Mouse (Mus musculus): ENCODE data around the gene 4930430A15Rik. TPM values are rescaled to one million over a fixed set of nuclear protein-coding genes. Genes with fewer than 3 reads are reported as not detected.

The 4930430A15Rik gene
- polyA plus RNA-seq (2014; fragmentation: Illumina TruSeq; extraction: RNeasy Lipid Tissue Mini Kit (QIAGEN cat#74804); ENCODE audit: low read depth, low replicate concordance), result 618 TPM

GRCm38 (mm10) chr2:111229502-111229901 is at the start of gene 4930430A15Rik:
4930430A15Rik (minus strand) TSS chr2:111229602.

GRCm38 (mm10) chr2:111274006-111274405 is 44.6 kb upstream of the 4930430A15Rik start, which contains the start of gene Olfr1277:
Olfr1277 (minus strand) TSS chr2:111274106.

GRCm38 (mm10) chr2:111254216-111254615 is 24.8 kb upstream of the 4930430A15Rik start, which contains the start of gene Olfr1276:
Olfr1276 (plus strand) TSS chr2:111254516.

GRCm38 (mm10) chr2:111235186-111235585 is 5.8 kb upstream of the 4930430A15Rik start, which contains the start of gene Olfr1275:
Olfr1275 (minus strand) TSS chr2:111235286.

GRCm38 (mm10) chr2:111152836-111153235 is 76.6 kb downstream of the 4930430A15Rik start, which contains the start of gene Gm15130:
Gm15130 (minus strand) TSS chr2:111152936.

Other genes starting within 250 kb of the 4930430A15Rik start
- 260 TPM for gene Gm13941, start 123.6 kb downstream of the 4930430A15Rik start, polyA plus RNA-seq (2014; fragmentation: Illumina TruSeq; extraction: RNeasy Lipid Tissue Mini Kit (QIAGEN cat#74804); ENCODE audit: low read depth, low replicate concordance)
- 290 TPM for gene Gm15130, start 76.7 kb downstream of the 4930430A15Rik start, polyA plus RNA-seq (2014; fragmentation: Illumina TruSeq; extraction: RNeasy Lipid Tissue Mini Kit (QIAGEN cat#74804); ENCODE audit: low read depth, low replicate concordance)
- 0.13 TPM for gene Olfr1275, start 5.7 kb upstream of the 4930430A15Rik start, polyA plus RNA-seq (2014; fragmentation: Illumina TruSeq; extraction: RNeasy Lipid Tissue Mini Kit (QIAGEN cat#74804); ENCODE audit: low read depth, low replicate concordance)
- gene Olfr1276, start 24.9 kb upstream of the 4930430A15Rik start, polyA plus RNA-seq (2014; fragmentation: Illumina TruSeq; extraction: RNeasy Lipid Tissue Mini Kit (QIAGEN cat#74804); ENCODE audit: low read depth, low replicate concordance), result not detected
- gene Olfr1277, start 44.5 kb upstream of the 4930430A15Rik start, polyA plus RNA-seq (2014; fragmentation: Illumina TruSeq; extraction: RNeasy Lipid Tissue Mini Kit (QIAGEN cat#74804); ENCODE audit: low read depth, low replicate concordance), result 0.22 TPM
- gene Olfr1278, start 60.5 kb upstream of the 4930430A15Rik start, polyA plus RNA-seq (2014; fragmentation: Illumina TruSeq; extraction: RNeasy Lipid Tissue Mini Kit (QIAGEN cat#74804); ENCODE audit: low read depth, low replicate concordance), result not detected
- 0.59 TPM for gene Olfr1279, start 71.0 kb upstream of the 4930430A15Rik start, polyA plus RNA-seq (2014; fragmentation: Illumina TruSeq; extraction: RNeasy Lipid Tissue Mini Kit (QIAGEN cat#74804); ENCODE audit: low read depth, low replicate concordance)
- 1.7 TPM for gene Olfr1280, start 84.4 kb upstream of the 4930430A15Rik start, polyA plus RNA-seq (2014; fragmentation: Illumina TruSeq; extraction: RNeasy Lipid Tissue Mini Kit (QIAGEN cat#74804); ENCODE audit: low read depth, low replicate concordance)
- 0.11 TPM for gene Olfr1281, start 96.9 kb upstream of the 4930430A15Rik start, polyA plus RNA-seq (2014; fragmentation: Illumina TruSeq; extraction: RNeasy Lipid Tissue Mini Kit (QIAGEN cat#74804); ENCODE audit: low read depth, low replicate concordance)
- not detected for gene Olfr1282, start 106.5 kb upstream of the 4930430A15Rik start, polyA plus RNA-seq (2014; fragmentation: Illumina TruSeq; extraction: RNeasy Lipid Tissue Mini Kit (QIAGEN cat#74804); ENCODE audit: low read depth, low replicate concordance)
- 0.13 TPM for gene Olfr1283, start 137.2 kb upstream of the 4930430A15Rik start, polyA plus RNA-seq (2014; fragmentation: Illumina TruSeq; extraction: RNeasy Lipid Tissue Mini Kit (QIAGEN cat#74804); ENCODE audit: low read depth, low replicate concordance)
- gene Olfr1284, start 145.9 kb upstream of the 4930430A15Rik start, polyA plus RNA-seq (2014; fragmentation: Illumina TruSeq; extraction: RNeasy Lipid Tissue Mini Kit (QIAGEN cat#74804); ENCODE audit: low read depth, low replicate concordance), result not detected
- not detected for gene Olfr1286, start 193.5 kb upstream of the 4930430A15Rik start, polyA plus RNA-seq (2014; fragmentation: Illumina TruSeq; extraction: RNeasy Lipid Tissue Mini Kit (QIAGEN cat#74804); ENCODE audit: low read depth, low replicate concordance)
- not detected for gene Olfr1287, start 219.5 kb upstream of the 4930430A15Rik start, polyA plus RNA-seq (2014; fragmentation: Illumina TruSeq; extraction: RNeasy Lipid Tissue Mini Kit (QIAGEN cat#74804); ENCODE audit: low read depth, low replicate concordance)
- not detected for gene Olfr1288, start 244.5 kb upstream of the 4930430A15Rik start, polyA plus RNA-seq (2014; fragmentation: Illumina TruSeq; extraction: RNeasy Lipid Tissue Mini Kit (QIAGEN cat#74804); ENCODE audit: low read depth, low replicate concordance)